Mouse (Mus musculus) hindbrain, postnatal 0 days (tissue): ENCODE results near the gene Elmo1. TPM values are rescaled to one million over a fixed set of nuclear protein-coding genes. Genes with fewer than 3 reads are reported as not detected.

ENCODE experiments used
- ATAC-seq: fragments of 200-750 bp; cut with Nextera tagmentation; 2 replicates; pipeline ENCODE4 v1.8.0; 2017; ENCODE audit warnings: mild to moderate bottlenecking, moderate TSS enrichment, moderate library complexity
- DNase-seq: peaks from one replicate; pipeline ENCODE4 v3.0.0-alpha.2; 2015; ENCODE audit warnings: low spot score
- H3K27ac ChIP-seq: fragments of 300-500 bp; sonication (generic); 2 replicates; pipeline ENCODE4 v1.5.1; 2014; ENCODE audit warnings: mild to moderate bottlenecking
- H3K27me3 ChIP-seq: fragments of 300-500 bp; sonication (generic); 2 replicates; pipeline ENCODE4 v1.6.1; 2014; ENCODE audit warnings: low read length, mixed read lengths; ENCODE audit not compliant: insufficient read depth
- H3K36me3 ChIP-seq: fragments of 300-500 bp; sonication (generic); 2 replicates; pipeline ENCODE4 v1.6.1; 2014; ENCODE audit warnings: low read length, mixed read lengths; ENCODE audit not compliant: insufficient read depth
- H3K4me1 ChIP-seq: fragments of 300-500 bp; sonication (generic); 2 replicates; pipeline ENCODE4 v1.6.1; 2014; ENCODE audit warnings: antibody characterized with exemption, low read length, mixed read lengths; ENCODE audit not compliant: insufficient read depth
- H3K4me2 ChIP-seq: fragments of 300-500 bp; sonication (generic); 2 replicates; pipeline ENCODE4 v1.6.1; 2014; ENCODE audit warnings: low read depth, mild to moderate bottlenecking, low read length, moderate library complexity, mixed read lengths
- H3K4me3 ChIP-seq: fragments of 300-500 bp; sonication (generic); 2 replicates; pipeline ENCODE4 v1.5.1; 2014; ENCODE audit warnings: low read length
- H3K9ac ChIP-seq: fragments of 300-500 bp; sonication (generic); replicated peaks from 2 replicates; pipeline ENCODE4 v1.6.1; 2014; ENCODE audit warnings: mild to moderate bottlenecking, low read length, moderate library complexity, mixed read lengths
- H3K9me3 ChIP-seq: fragments of 300-500 bp; sonication (generic); 2 replicates; pipeline ENCODE4 v1.6.1; 2016; ENCODE audit warnings: low read length, mixed read lengths
- CTCF ChIP-seq: IDR thresholded peaks from 2 replicates; pipeline ENCODE4 v1.5.1; 2016; ENCODE audit warnings: antibody characterized with exemption, control low read depth, low read depth
- WGBS: fragments of 180-500 bp; shearing (Covaris S2); extraction: QIAGEN DNeasy Blood & Tissue Kit; methylation state at CpG from one replicate; pipeline ENCODE4 v1.1.7; 2014; 5-methylcytosine and 5-hydroxymethylcytosine counted together
- polyA plus RNA-seq: library from polyadenylated mRNA; unstranded; fragments of >200 nt; fragmentation: Nextera tagmentation; extraction: Ambion mirVana; gene quantifications from 2 replicates; pipeline ENCODE4 v1.2.1, GENCODE M21; 2015
- total RNA-seq: library from RNA; depleted of rRNA; stranded (reverse); fragments of >200 nt; gene quantifications from 2 replicates; pipeline ENCODE4 v1.2.3, GENCODE M21; 2014

Gene Elmo1
- total and polyA plus RNA-seq, 2 experiments from 2014 or later, result 35.8 to 37.5 TPM

- DNase-seq, result no peak
- TF ChIP-seq CTCF, result no peak
- no peak overlapping the region for H3K9ac ChIP-seq
Observed at GRCm38 (mm10) chr13:20072043-20072442, 18.4 kb upstream of the Elmo1 start.

GRCm38 (mm10) chr13:20072994-20073393 lies 17.4 kb upstream of the Elmo1 start:
- Histone ChIP-seq H3K36me3 (no peaks in the 10 kb centered on the region), H3K4me2 (no peak overlapping the region), H3K9me3 (no peaks in the 10 kb centered on the region), H3K27ac (no peak overlapping the region), H3K27me3 (no peaks in the 10 kb centered on the region), H3K9ac (no peak overlapping the region), H3K4me1 (no peaks in the 10 kb centered on the region), H3K4me3 (no peak overlapping the region)
- DNase-seq (no peak), ATAC-seq (no peak)
- no peak for TF ChIP-seq CTCF
- 90% methylated on average over 5 of the region's 5 CpGs for WGBS

More at GRCm38 (mm10) chr13:20072043-20072442, 18.4 kb upstream of the Elmo1 start:
- H3K27me3 ChIP-seq, result no peaks in the 10 kb centered on the region
- H3K36me3 ChIP-seq, result no peaks in the 10 kb centered on the region
- H3K9me3 ChIP-seq, result no peaks in the 10 kb centered on the region
- no peak for ATAC-seq
- H3K27ac ChIP-seq, result no peak overlapping the region
- no peaks in the 10 kb centered on the region for H3K4me1 ChIP-seq
- no peak overlapping the region for H3K4me3 ChIP-seq
- no peak overlapping the region for H3K4me2 ChIP-seq

DNA sequence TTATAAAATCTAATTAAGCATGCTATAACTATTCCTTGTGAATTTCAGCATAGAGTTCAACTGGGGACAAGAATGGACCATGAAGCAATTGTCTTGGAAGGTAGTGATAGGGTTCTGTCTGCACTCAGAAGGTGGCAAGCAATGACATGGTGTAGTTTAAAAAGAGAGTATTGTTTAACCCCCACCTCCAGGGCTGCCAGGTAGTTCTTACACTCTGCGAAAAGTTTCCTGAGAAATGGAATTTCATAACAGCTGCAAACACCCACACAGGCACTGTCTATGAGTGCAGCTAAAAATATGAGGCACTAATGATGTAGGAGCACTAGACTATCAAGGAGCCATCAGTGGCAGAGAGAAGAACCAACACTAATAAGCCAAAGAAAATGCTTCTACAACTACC lies 13.9 kb upstream of the Elmo1 start:
- no peak for TF ChIP-seq CTCF
- Histone ChIP-seq H3K4me2 (no peak overlapping the region), H3K9ac (no peak overlapping the region), H3K27me3 (no peaks in the 10 kb centered on the region), H3K27ac (no peak overlapping the region), H3K36me3 (no peaks in the 10 kb centered on the region), H3K4me3 (no peak overlapping the region), H3K9me3 (no peaks in the 10 kb centered on the region), H3K4me1 (no peaks in the 10 kb centered on the region)
- DNase-seq, result no peak
- no peak for ATAC-seq
- 93% methylated on average over 1 of the region's 1 CpGs for WGBS

DNA sequence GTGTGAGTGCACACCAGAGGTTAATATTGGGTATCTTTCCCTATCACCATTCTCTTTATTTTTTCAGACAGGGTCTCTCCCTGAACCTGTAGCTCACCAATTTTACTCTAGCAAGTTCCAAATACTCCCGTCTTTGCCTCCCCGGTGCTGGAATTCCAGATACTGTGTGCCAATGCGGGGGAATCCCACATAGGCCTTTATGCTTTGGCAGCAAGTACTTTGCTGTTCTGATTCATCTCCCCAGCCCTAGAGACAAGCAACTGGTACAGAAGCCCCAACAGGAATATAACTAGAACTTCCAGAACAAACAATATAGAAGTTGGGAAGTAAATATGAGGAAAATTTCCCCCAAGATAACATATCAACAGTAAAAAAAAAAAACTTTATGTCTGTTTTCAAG lies 13.2 kb upstream of the Elmo1 start:
- DNase-seq (no peak), ATAC-seq (no peak)
- Histone ChIP-seq H3K36me3 (no peaks in the 10 kb centered on the region), H3K27me3 (no peaks in the 10 kb centered on the region), H3K9ac (no peak overlapping the region), H3K4me1 (no peaks in the 10 kb centered on the region), H3K4me2 (no peak overlapping the region), H3K27ac (no peak overlapping the region), H3K4me3 (no peak overlapping the region), H3K9me3 (no peaks in the 10 kb centered on the region)
- 90% methylated on average over 3 of the region's 3 CpGs for WGBS
- no peak for TF ChIP-seq CTCF

DNA sequence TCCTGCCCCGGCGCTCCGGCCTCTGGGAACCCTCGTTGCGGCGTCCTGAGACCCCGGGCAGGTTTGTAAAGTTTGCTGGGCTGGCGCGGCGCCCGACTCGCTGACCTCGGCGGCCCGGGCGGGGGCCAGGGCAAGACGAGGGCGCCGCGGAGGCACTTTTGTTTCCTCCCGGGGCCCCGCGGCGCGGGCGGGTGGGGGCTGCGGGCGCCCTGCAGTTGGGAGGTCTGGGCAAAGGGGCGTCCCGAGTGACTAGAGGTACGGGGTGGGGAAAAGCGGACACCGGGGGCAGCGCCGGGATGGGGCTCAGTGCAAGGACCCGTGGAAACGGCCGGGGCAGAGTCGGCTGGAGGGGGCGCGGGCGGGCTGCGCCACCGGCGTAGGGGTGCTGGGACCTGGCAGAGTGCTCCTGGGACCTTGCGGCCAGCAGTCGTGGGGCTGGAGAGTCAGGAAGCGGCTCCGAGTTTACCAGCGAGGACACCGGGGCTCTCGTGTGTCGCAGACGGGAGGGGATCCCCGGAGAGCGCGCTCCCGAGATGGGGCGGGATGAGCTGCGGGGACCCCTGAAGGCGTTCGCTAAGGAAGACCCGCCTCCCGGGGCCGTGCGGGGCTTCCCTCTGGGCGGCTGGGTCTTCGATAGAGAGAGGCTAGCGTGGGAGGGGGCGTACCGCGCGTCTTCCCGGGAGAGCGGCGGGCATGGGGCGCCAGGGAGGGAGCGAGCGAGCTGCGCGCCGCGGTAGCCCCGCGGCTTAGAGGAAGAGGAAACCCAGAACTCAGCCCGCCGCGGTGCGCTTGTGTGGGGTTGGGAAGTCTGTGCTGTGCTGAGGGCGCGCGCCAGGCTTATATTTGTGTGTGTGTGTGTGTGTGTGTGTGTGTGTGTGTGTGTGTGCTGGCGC lies 561 bp downstream of the Elmo1 start:
- Histone ChIP-seq H3K27me3 (peaks cover 5% of the 10 kb centered on the region; the same call in 1 of the 2 replicates), H3K4me3 (peak overlapping the region; percentile 87), H3K36me3 (no peaks in the 10 kb centered on the region), H3K4me2 (peak overlapping the region; percentile 84), H3K4me1 (no peaks in the 10 kb centered on the region), H3K9me3 (no peaks in the 10 kb centered on the region), H3K9ac (peak overlapping the region; percentile 71), H3K27ac (peak overlapping the region; percentile 86)
- WGBS, result 1% methylated on average over 67 of the region's 93 CpGs
- ATAC-seq (peak; percentile 73), DNase-seq (peak; percentile 73)
- TF ChIP-seq CTCF, result no peak

DNA sequence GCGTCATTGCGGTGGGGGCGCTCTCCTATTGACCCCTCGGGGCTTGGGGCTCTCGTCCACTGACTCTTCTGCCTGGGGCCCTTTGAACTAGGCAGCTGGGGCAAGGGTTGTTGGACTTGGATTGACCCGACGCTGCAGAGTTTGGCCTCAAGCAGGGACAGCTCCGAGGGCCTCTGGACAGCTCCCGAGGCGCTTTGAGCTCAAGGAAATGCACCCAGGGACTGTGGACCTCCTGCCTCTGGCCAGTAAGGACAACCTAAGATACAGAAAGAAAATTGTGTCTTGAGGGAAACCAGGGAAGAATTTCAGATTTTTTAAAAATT lies 1.2 kb downstream of the Elmo1 start:
- ATAC-seq, result no peak
- H3K9ac ChIP-seq, result peak overlapping the region; percentile 71
- peak overlapping the region; percentile 84 for H3K4me2 ChIP-seq
- H3K36me3 ChIP-seq, result no peaks in the 10 kb centered on the region
- H3K9me3 ChIP-seq, result no peaks in the 10 kb centered on the region
- peak overlapping the region; percentile 87 for H3K4me3 ChIP-seq
- no peaks in the 10 kb centered on the region for H3K4me1 ChIP-seq
- peaks cover 5% of the 10 kb centered on the region; the same call in 1 of the 2 replicates for H3K27me3 ChIP-seq
- H3K27ac ChIP-seq, result peak overlapping the region; percentile 86; the same call in 1 of the 2 replicates
- DNase-seq, result no peak
- TF ChIP-seq CTCF, result no peak
- 2% methylated on average over 9 of the region's 10 CpGs for WGBS

GRCm38 (mm10) chr13:20092301-20092700 lies 1.9 kb downstream of the Elmo1 start:
- Histone ChIP-seq H3K27ac (no peak overlapping the region), H3K9ac (no peak overlapping the region), H3K27me3 (peaks cover 5% of the 10 kb centered on the region; the same call in 1 of the 2 replicates), H3K4me2 (no peak overlapping the region), H3K36me3 (no peaks in the 10 kb centered on the region), H3K4me3 (no peak overlapping the region), H3K4me1 (no peaks in the 10 kb centered on the region), H3K9me3 (no peaks in the 10 kb centered on the region)
- ATAC-seq (no peak), DNase-seq (no peak)
- 87% methylated on average over 3 of the region's 3 CpGs for WGBS
- TF ChIP-seq CTCF, result no peak
